Mouse (Mus musculus) telencephalon, adult 2 months (tissue): ENCODE data around the gene Gm28036.

Source experiments
- DNase-seq: peaks from one replicate; pipeline ENCODE4 v3.0.0-alpha.2; 2011; ENCODE audit warnings: low read depth, low spot score

The Gm28036 gene

DNA sequence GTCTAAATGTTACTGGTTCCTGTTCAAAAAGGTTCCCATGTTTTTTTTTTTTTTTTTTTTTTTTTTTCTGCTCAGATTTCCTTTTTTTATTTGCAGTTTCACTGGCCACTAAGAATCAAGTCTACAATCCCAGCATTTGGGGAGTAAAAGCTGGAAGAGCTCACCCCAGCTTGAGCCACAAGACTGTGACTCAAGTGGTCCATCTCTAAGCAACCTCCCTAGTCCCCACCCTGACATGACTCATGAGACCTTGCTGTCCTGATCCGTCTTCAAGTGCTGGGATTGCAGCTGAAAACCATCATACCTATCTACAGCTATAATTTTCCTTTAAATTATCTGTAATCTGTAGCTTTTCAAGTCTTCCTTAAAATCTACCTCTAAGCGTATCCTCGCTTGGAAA lies 42.4 kb downstream of the Gm28036 start:
- DNase-seq = no peak

DNA sequence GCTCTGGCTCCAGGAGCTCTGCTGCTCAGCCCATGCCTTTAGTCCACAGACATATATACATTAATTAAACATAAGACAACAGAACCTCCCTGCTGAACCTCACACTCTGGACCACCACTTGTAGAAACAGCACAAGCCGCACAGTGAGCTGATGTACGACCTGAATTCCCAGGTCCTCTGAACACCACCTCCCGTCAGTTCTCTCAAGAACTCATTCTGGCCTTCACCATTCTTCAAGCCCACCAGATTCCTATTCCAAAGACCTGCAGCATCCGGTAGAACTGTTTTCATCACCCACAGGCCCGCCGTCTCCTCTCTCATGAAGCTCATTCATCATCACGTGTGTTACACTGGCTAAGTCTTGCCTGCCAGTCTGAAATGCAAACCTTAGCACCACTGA lies 46.5 kb downstream of the Gm28036 start:
- no peak for DNase-seq

DNA sequence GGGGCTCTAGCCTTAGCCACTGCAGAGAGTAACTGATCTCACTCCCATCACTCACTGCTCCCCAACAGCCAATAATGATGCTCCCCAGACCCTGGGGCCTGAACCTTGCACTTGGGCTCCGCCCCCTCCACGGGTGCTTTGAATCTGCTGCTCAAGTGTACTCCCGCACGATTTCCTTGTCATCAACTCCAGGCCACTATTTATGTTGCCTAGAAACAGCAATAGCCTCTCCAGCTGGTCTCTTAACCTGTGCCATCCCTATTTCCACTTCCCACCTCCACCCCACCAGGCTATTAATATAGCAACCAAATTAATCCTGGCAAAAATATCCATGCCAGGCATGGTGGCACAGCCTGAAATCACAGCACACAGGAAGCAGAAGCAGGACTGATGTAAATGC lies 47.2 kb downstream of the Gm28036 start:
- no peak for DNase-seq

GRCm38 (mm10) chr2:156079183-156079560 lies 47.7 kb downstream of the Gm28036 start:
- DNase-seq = no peak

- DNase-seq = no peak
These were observed 48.3 kb downstream of the Gm28036 start for GRCm38 (mm10) chr2:156078421-156079182.

GRCm38 (mm10) chr2:156077461-156077860 lies 49.4 kb downstream of the Gm28036 start:
- DNase-seq = no peak

DNA sequence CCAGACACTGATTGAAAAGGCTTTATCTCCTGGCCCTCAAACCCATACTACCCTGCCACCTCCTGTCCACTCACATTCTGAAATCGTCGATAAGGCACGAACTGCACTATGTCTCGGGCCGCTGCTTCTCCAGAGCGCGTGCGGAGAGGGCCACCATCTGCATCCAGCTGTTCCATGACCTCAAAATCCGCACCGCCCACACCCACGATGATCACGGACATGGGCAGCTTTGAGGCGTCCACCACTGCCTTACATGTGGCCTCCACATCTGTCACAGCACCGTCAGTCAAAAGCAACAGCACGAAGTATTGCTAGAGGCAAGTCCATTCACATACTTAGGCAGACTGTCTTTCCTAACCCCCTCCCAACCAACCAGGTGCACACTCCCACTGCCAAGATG lies 53.2 kb downstream of the Gm28036 start:
- DNase-seq = no peak

DNA sequence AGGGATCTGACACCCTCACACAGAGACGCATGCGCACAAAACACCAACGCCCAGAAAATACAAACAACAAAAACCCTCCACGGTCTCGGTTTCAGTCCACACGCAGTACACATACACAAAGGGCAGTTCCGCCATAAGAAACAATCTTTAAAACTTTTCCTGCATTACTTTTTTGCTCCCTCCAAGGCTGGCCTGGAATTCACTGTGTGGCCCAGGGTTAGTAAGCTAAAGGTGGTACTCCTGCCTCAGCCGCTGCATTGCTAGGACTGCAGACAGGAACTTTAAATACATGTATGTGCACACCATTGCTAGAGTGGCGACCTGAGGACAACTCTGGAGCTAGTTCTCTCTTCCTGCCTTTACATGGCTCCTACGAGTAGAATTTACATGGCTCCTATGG lies 55.7 kb downstream of the Gm28036 start:
- no peak for DNase-seq

- DNase-seq = no peak
These were observed 59.0 kb downstream of the Gm28036 start for GRCm38 (mm10) chr2:156067916-156068315.

DNA sequence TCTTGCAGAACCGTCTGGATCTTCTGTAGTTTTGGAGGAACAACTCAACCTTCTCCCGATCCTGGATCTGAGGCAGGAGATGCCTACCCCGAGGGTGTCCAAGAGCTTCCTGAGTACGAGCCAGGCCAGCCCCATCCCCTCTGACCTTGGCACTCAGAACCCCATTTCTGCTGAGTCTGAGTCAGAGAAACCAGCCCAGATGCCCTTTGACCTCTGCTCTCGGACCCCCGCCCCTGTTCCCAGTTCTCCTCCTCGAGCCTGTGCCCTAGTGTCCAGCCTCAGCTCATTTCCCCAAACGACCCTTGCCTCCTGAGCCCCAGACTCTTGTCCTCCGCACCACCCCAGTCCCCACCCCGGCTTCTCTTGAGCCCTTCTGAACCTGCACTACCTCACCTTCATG lies 60.8 kb downstream of the Gm28036 start:
- DNase-seq = no peak

DNA sequence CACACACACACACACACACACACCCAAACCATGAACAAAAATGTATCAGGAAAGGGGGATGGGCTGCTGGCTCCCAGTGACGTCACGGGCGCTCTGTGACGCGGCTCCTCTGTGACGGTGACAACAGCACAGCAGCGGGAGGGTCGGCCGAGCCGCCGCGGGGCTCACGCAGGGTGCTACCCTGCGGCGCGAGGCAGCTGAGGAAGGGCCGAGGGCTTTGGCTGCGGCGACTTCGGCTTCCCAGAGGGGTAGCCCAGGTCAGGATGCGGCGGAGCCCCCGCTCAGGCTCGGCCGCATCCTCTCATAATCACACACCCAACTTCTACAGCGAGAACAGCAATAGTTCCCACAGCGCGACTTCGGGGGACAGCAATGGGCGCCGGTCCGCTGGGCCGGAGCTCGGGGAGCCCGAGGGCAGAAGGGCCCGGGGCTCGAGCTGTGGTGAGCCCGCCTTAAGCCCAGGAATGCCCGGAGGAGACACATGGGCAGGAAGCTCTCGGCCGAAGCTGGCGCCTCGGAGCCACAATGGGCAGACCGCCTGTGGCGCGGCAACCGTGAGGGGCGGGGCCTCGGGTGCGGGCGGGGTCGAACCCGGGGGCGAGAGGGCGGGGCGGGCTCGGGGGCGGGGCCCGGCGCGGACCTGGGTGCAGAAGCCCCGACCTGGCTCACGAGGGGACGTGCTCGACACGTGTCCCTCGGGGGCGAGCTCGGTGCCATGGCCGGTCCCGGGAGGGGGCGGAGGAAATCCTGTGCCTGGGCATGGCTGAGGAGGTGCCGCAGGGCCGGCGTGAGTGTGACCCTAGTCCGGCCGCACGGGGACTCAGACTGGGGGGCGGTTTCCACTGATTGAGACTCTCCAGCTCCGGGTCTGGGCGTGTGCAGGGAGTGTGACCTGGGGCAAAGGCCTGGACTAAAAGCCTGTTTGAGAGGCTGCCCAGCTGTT lies 61.5 kb downstream of the Gm28036 start, which contains the start of gene Spag4:
Spag4 (plus strand) TSS at position 77 of the 943 bp plus-strand sequence.
- DNase-seq = no peak

- no peak for DNase-seq
These were observed 74.1 kb downstream of the Gm28036 start, which contains the start of gene Fer1l4 for GRCm38 (mm10) chr2:156052816-156053215. Fer1l4 (minus strand) TSS chr2:156052947.

DNA sequence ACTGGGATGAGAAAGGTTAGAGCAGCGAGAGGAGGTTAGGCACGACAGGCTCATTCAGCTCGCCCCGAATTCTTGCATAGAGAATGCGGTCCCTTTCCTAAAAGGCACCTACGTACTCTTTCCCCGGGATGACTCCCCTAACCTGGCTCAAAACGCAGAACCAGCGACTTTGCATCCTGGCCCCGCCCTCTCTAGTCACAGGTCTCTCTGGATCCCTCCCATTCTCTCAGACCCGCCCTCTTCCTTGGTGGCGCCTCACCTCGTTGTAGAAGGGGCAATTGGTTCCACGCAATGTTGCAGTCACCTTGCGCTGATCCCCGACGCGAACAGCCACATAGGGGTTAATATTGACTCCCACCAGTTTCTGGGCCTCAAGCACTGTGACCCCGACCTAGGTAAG lies 79.0 kb downstream of the Gm28036 start:
- no peak for DNase-seq

- DNase-seq = no peak
These were observed 84.0 kb downstream of the Gm28036 start for GRCm38 (mm10) chr2:156042903-156043302.

DNA sequence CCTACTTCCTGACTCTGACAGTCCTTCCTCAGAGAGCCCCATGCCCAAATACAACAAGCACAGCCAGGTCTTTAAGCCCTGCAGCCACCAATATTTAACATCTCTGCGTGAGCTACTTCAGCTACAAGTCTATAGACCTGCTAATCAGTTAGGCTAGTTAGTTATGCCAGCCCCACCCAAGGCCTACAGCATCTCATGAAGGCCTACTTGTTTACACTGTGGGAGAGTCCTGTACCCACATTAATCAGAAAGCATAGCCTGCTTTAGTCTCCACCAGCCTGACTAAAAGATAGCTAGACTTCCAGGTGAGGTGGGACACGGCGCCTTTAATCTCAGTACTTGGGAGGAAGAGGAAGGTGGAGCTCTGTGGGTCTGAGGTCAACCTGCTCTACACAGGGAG lies 87.5 kb downstream of the Gm28036 start:
- DNase-seq = no peak

GRCm38 (mm10) chr2:156025482-156025881 lies 101.4 kb downstream of the Gm28036 start:
- peak; percentile 4 for DNase-seq
